Mouse (Mus musculus): Measurements from ENCODE around the gene Ncor2. TPM values are rescaled to one million over a fixed set of nuclear protein-coding genes. Genes with fewer than 3 reads are reported as not detected.
"Not testable (repeated sequence)": the region's sequence is repeated elsewhere in the genome, so short reads cannot be mapped to it uniquely, and the experiment has no call there.

Ncor2 gene
- polyA plus RNA-seq, 1 experiment from 2014 or later, result 23.3 TPM

- peak overlapping the region; percentile 48 for H3K4me2 ChIP-seq (ENCODE audit: low read length)
- peak overlapping the region; percentile 89 for H3K27ac ChIP-seq (ENCODE audit: low read depth, low read length)
- no peaks in the 10 kb centered on the region for H3K27me3 ChIP-seq (replicated peaks; ENCODE audit: control insufficient read depth, insufficient read depth, low read length)
- 16% methylated on average over 10 of the region's 11 CpGs for WGBS
- no peaks in the 10 kb centered on the region for H3K36me3 ChIP-seq (ENCODE audit: control insufficient read depth, insufficient read depth, low read length)
- H3K9ac ChIP-seq (ENCODE audit: low read depth, low read length), result peak overlapping the region; percentile 50
- ATAC-seq, result peak; percentile 8
- peak overlapping the region; percentile 16 for H3K4me3 ChIP-seq (ENCODE audit: low read length)
- H3K4me1 ChIP-seq (ENCODE audit: control insufficient read depth, insufficient read depth, low read depth, low read length), result peaks cover 24% of the 10 kb centered on the region
- no peaks in the 10 kb centered on the region for H3K9me3 ChIP-seq (ENCODE audit: control insufficient read depth, low read length)
Measured at GRCm38 (mm10) chr5:125215346-125215929, 36.4 kb upstream of the Ncor2 start.

- WGBS, result 89% methylated on average over 6 of the region's 6 CpGs
- no peak overlapping the region for H3K27ac ChIP-seq (ENCODE audit: low read depth, low read length)
- H3K27me3 ChIP-seq (replicated peaks; ENCODE audit: control insufficient read depth, insufficient read depth, low read length), result no peaks in the 10 kb centered on the region
- H3K9ac ChIP-seq (ENCODE audit: low read depth, low read length), result no peak overlapping the region
- H3K4me2 ChIP-seq (ENCODE audit: low read length), result no peak overlapping the region
- ATAC-seq, result no peak
- H3K4me1 ChIP-seq (ENCODE audit: control insufficient read depth, insufficient read depth, low read depth, low read length), result peaks cover 24% of the 10 kb centered on the region
- no peaks in the 10 kb centered on the region for H3K9me3 ChIP-seq (ENCODE audit: control insufficient read depth, low read length)
- H3K4me3 ChIP-seq (ENCODE audit: low read length), result no peak overlapping the region
- H3K36me3 ChIP-seq (ENCODE audit: control insufficient read depth, insufficient read depth, low read length), result no peaks in the 10 kb centered on the region
Measured at GRCm38 (mm10) chr5:125214064-125214463, 35.0 kb upstream of the Ncor2 start.

GRCm38 (mm10) chr5:125204910-125205309, 25.9 kb upstream of the Ncor2 start:
- 93% methylated on average over 3 of the region's 3 CpGs for WGBS
- not testable (repeated sequence) for H3K4me3 ChIP-seq (ENCODE audit: low read length); ATAC-seq; H3K36me3 ChIP-seq (ENCODE audit: control insufficient read depth, insufficient read depth, low read length); H3K9me3 ChIP-seq (ENCODE audit: control insufficient read depth, low read length); H3K9ac ChIP-seq (ENCODE audit: low read depth, low read length); H3K4me2 ChIP-seq (ENCODE audit: low read length); H3K27ac ChIP-seq (ENCODE audit: low read depth, low read length); H3K27me3 ChIP-seq (replicated peaks; ENCODE audit: control insufficient read depth, insufficient read depth, low read length)
- H3K4me1 ChIP-seq (ENCODE audit: control insufficient read depth, insufficient read depth, low read depth, low read length), result peaks cover 17% of the 10 kb centered on the region

GRCm38 (mm10) chr5:125204199-125204815, 25.3 kb upstream of the Ncor2 start:
- no peaks in the 10 kb centered on the region for H3K36me3 ChIP-seq (ENCODE audit: control insufficient read depth, insufficient read depth, low read length)
- no peak overlapping the region for H3K4me3 ChIP-seq (ENCODE audit: low read length)
- 67% methylated on average over 11 of the region's 11 CpGs for WGBS
- no peaks in the 10 kb centered on the region for H3K9me3 ChIP-seq (ENCODE audit: control insufficient read depth, low read length)
- peak overlapping the region; percentile 80 for H3K27ac ChIP-seq (ENCODE audit: low read depth, low read length)
- ATAC-seq, result no peak
- no peak overlapping the region for H3K4me2 ChIP-seq (ENCODE audit: low read length)
- peaks cover 17% of the 10 kb centered on the region for H3K4me1 ChIP-seq (ENCODE audit: control insufficient read depth, insufficient read depth, low read depth, low read length)
- H3K9ac ChIP-seq (ENCODE audit: low read depth, low read length), result no peak overlapping the region
- no peaks in the 10 kb centered on the region for H3K27me3 ChIP-seq (replicated peaks; ENCODE audit: control insufficient read depth, insufficient read depth, low read length)

- H3K27ac ChIP-seq (ENCODE audit: low read depth, low read length), result peak overlapping the region; percentile 80
- no peak overlapping the region for H3K4me3 ChIP-seq (ENCODE audit: low read length)
- H3K36me3 ChIP-seq (ENCODE audit: control insufficient read depth, insufficient read depth, low read length), result no peaks in the 10 kb centered on the region
- no peak overlapping the region for H3K9ac ChIP-seq (ENCODE audit: low read depth, low read length)
- H3K9me3 ChIP-seq (ENCODE audit: control insufficient read depth, low read length), result no peaks in the 10 kb centered on the region
- WGBS, result 27% methylated on average over 11 of the region's 11 CpGs
- no peaks in the 10 kb centered on the region for H3K27me3 ChIP-seq (replicated peaks; ENCODE audit: control insufficient read depth, insufficient read depth, low read length)
- H3K4me1 ChIP-seq (ENCODE audit: control insufficient read depth, insufficient read depth, low read depth, low read length), result peaks cover 17% of the 10 kb centered on the region
- H3K4me2 ChIP-seq (ENCODE audit: low read length), result no peak overlapping the region
- ATAC-seq, result peak; percentile 50
Measured at GRCm38 (mm10) chr5:125203759-125204158, 24.7 kb upstream of the Ncor2 start.

GRCm38 (mm10) chr5:125203099-125203498, 24.1 kb upstream of the Ncor2 start:
- 3% methylated on average over 7 of the region's 7 CpGs for WGBS
- H3K9ac ChIP-seq (ENCODE audit: low read depth, low read length), result peak overlapping the region; percentile 33
- peak; percentile 86 for ATAC-seq
- no peaks in the 10 kb centered on the region for H3K9me3 ChIP-seq (ENCODE audit: control insufficient read depth, low read length)
- no peak overlapping the region for H3K4me3 ChIP-seq (ENCODE audit: low read length)
- peak overlapping the region; percentile 80 for H3K27ac ChIP-seq (ENCODE audit: low read depth, low read length)
- no peaks in the 10 kb centered on the region for H3K36me3 ChIP-seq (ENCODE audit: control insufficient read depth, insufficient read depth, low read length)
- peaks cover 17% of the 10 kb centered on the region for H3K4me1 ChIP-seq (ENCODE audit: control insufficient read depth, insufficient read depth, low read depth, low read length)
- H3K27me3 ChIP-seq (replicated peaks; ENCODE audit: control insufficient read depth, insufficient read depth, low read length), result no peaks in the 10 kb centered on the region
- peak overlapping the region; percentile 8; the same call in 1 of the 2 replicates for H3K4me2 ChIP-seq (ENCODE audit: low read length)

- no peak overlapping the region for H3K4me2 ChIP-seq (ENCODE audit: low read length)
- no peaks in the 10 kb centered on the region for H3K27me3 ChIP-seq (replicated peaks; ENCODE audit: control insufficient read depth, insufficient read depth, low read length)
- 67% methylated on average over 5 of the region's 5 CpGs for WGBS
- H3K36me3 ChIP-seq (ENCODE audit: control insufficient read depth, insufficient read depth, low read length), result no peaks in the 10 kb centered on the region
- no peaks in the 10 kb centered on the region for H3K9me3 ChIP-seq (ENCODE audit: control insufficient read depth, low read length)
- 0 out of 2 replicates have a peak overlapping the region, but pooled peaks have one; percentile 80 for H3K27ac ChIP-seq (ENCODE audit: low read depth, low read length)
- H3K9ac ChIP-seq (ENCODE audit: low read depth, low read length), result no peak overlapping the region
- H3K4me3 ChIP-seq (ENCODE audit: low read length), result no peak overlapping the region
- no peak for ATAC-seq
- H3K4me1 ChIP-seq (ENCODE audit: control insufficient read depth, insufficient read depth, low read depth, low read length), result peaks cover 17% of the 10 kb centered on the region
Measured at GRCm38 (mm10) chr5:125202100-125202499, 23.1 kb upstream of the Ncor2 start.

GRCm38 (mm10) chr5:125199086-125199485, 20.1 kb upstream of the Ncor2 start:
- H3K4me2 ChIP-seq (ENCODE audit: low read length), result no peak overlapping the region
- no peak overlapping the region for H3K4me3 ChIP-seq (ENCODE audit: low read length)
- peaks cover 17% of the 10 kb centered on the region for H3K4me1 ChIP-seq (ENCODE audit: control insufficient read depth, insufficient read depth, low read depth, low read length)
- no peak for ATAC-seq
- H3K27me3 ChIP-seq (replicated peaks; ENCODE audit: control insufficient read depth, insufficient read depth, low read length), result no peaks in the 10 kb centered on the region
- no peaks in the 10 kb centered on the region for H3K36me3 ChIP-seq (ENCODE audit: control insufficient read depth, insufficient read depth, low read length)
- H3K9ac ChIP-seq (ENCODE audit: low read depth, low read length), result no peak overlapping the region
- H3K9me3 ChIP-seq (ENCODE audit: control insufficient read depth, low read length), result no peaks in the 10 kb centered on the region
- H3K27ac ChIP-seq (ENCODE audit: low read depth, low read length), result no peak overlapping the region
- WGBS, result 96% methylated on average over 6 of the region's 6 CpGs

GRCm38 (mm10) chr5:125197325-125197724, 18.3 kb upstream of the Ncor2 start:
- not testable (repeated sequence) for H3K9ac ChIP-seq (ENCODE audit: low read depth, low read length); H3K4me3 ChIP-seq (ENCODE audit: low read length); ATAC-seq; H3K4me1 ChIP-seq (ENCODE audit: control insufficient read depth, insufficient read depth, low read depth, low read length); H3K27me3 ChIP-seq (replicated peaks; ENCODE audit: control insufficient read depth, insufficient read depth, low read length); H3K4me2 ChIP-seq (ENCODE audit: low read length); H3K9me3 ChIP-seq (ENCODE audit: control insufficient read depth, low read length); H3K27ac ChIP-seq (ENCODE audit: low read depth, low read length); H3K36me3 ChIP-seq (ENCODE audit: control insufficient read depth, insufficient read depth, low read length)
- WGBS, result 82% methylated on average over 2 of the region's 2 CpGs

Data from hindbrain, embryonic 16.5 days (tissue).